Mouse (Mus musculus) liver, postnatal 0 days (tissue): ENCODE results near the gene Rasgrp2.
A peak's percentile ranks its signal among the peaks of the same experiment; 100 is the strongest.

Experiments
- CTCF ChIP-seq: sonication (generic); IDR thresholded peaks from 2 replicates; pipeline ENCODE4 v1.5.1; 2016; ENCODE audit warnings: antibody characterized with exemption, low read depth
- EP300 ChIP-seq: IDR thresholded peaks from 2 replicates; pipeline ENCODE4 v1.6.1; 2016; ENCODE audit warnings: antibody characterized with exemption, low read depth, mild to moderate bottlenecking

GRCm38 (mm10) chr19:6376255-6376564 is 22.9 kb upstream of the Rasgrp2 start:
- peak; percentile 74 for TF ChIP-seq CTCF
- no peak for TF ChIP-seq EP300
